Mouse (Mus musculus): ENCODE data around the gene Pltp.

DNA sequence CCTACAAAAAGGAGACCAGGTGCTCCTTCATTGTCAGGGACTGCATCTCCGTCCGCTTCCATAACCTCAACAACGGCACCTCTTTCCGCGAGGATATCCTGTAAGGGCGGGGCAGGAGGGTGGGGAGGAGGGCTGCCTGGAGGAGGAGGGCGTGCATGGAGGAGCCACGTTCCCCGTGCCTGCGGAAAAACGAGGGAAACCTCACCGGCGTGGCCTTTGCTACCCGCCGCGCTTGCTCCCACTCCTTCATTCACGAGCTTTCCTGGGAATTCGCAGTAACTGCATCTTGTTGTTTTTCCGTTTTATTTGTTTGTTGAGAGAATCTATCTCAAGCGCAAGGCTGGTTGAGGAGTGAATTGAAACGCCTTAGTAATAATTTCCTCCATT lies 52.2 kb downstream of the Pltp start:
- no peak for TF ChIP-seq CTCF (IDR thresholded peaks at IDR 0.05; ENCODE audit: low read depth)
- TF ChIP-seq EP300 (IDR thresholded peaks at IDR 0.05; ENCODE audit: low read depth) = no peak
